1 mouse cellular context compared by ENCODE assay signal in the genomic region with DNA sequence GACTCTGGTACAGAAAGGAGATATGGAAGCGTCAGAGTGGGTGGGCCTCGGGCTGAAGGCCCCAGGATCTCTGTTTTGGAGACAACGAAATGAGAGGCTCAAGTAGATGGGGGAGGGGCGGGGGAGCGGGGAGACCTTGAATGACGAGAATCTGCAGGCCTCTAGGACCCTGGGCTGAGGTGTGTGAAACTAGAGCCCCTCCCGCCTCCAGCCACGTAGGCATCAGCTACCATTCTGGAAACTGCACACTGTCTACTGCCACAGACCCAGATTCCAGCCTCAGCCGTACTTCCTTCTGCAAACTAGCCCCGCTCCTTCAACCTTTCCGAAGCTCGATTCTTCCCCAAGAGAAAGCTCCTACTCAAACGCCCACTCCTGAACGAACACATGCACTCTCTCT.
TF ChIP-seq lines count a peak whose summit lies in the region.

No protein-coding gene starts in this region.

TF ChIP-seq in CH12.LX, 34 proteins besides CTCF, POLR2A, EP300 and RAD21:
- TF ChIP-seq ELF1 (IDR thresholded peaks at IDR 0.05; ENCODE audit: low read depth, low read length), result no peak
- no peak for TF ChIP-seq ETS1 (conservative IDR thresholded peaks at IDR 0.05; ENCODE audit: low read depth, low read length)
- no peak for TF ChIP-seq MAZ (IDR thresholded peaks at IDR 0.05; ENCODE audit: low read depth, low read length)
- TF ChIP-seq ZNF384 (IDR thresholded peaks at IDR 0.05; ENCODE audit: low read depth, low read length), result no peak
- no peak for TF ChIP-seq MXI1 (IDR thresholded peaks at IDR 0.05; ENCODE audit: low read depth, low read length)
